Mouse (Mus musculus) midbrain, embryonic 10.5 days (tissue): ENCODE measurements around the gene Olfr654. TPM values are rescaled to one million over a fixed set of nuclear protein-coding genes. Genes with fewer than 3 reads are reported as not detected.

ENCODE experiments used
- polyA plus RNA-seq: library from polyadenylated mRNA; unstranded; fragments of >200 nt; fragmentation: Nextera tagmentation; extraction: Ambion mirVana; gene quantifications from 2 replicates; pipeline ENCODE4 v1.2.1, GENCODE M21; 2016

Gene Olfr654
- polyA plus RNA-seq, 1 experiment from 2014 or later, result not detected

Other genes starting within 250 kb of the Olfr654 start
- gene Trim12c, start 233.7 kb upstream of the Olfr654 start, polyA plus RNA-seq, result 0.41 and 0.46 TPM in 2 replicates
- gene Trim30b, start 217.1 kb upstream of the Olfr654 start, polyA plus RNA-seq, result 0.25 TPM in 1 of 2 replicates, not detected in the other
- not detected in 2 replicates for gene Trim30c, start 186.2 kb upstream of the Olfr654 start, polyA plus RNA-seq
- 0.30 and 0.51 TPM in 2 replicates for gene Trim30a, start 121.8 kb upstream of the Olfr654 start, polyA plus RNA-seq
- gene Trim30d, start 79.2 kb upstream of the Olfr654 start, polyA plus RNA-seq, result 0.12 and 0.35 TPM in 2 replicates
- gene Olfr651, start 36.9 kb upstream of the Olfr654 start, polyA plus RNA-seq, result not detected in 2 replicates
- not detected in 2 replicates for gene Olfr652, start 26.1 kb upstream of the Olfr654 start, polyA plus RNA-seq
- not detected in 2 replicates for gene Olfr653, start 9.7 kb upstream of the Olfr654 start, polyA plus RNA-seq
- gene Olfr655, start 14.8 kb downstream of the Olfr654 start, polyA plus RNA-seq, result 0.10 TPM in 1 of 2 replicates, not detected in the other
- not detected in 2 replicates for gene Olfr656, start 26.9 kb downstream of the Olfr654 start, polyA plus RNA-seq
- gene Olfr657, start 37.8 kb downstream of the Olfr654 start, polyA plus RNA-seq, result not detected in 2 replicates
- not detected in 2 replicates for gene Olfr658, start 60.3 kb downstream of the Olfr654 start, polyA plus RNA-seq
- not detected in 2 replicates for gene Olfr659, start 79.7 kb downstream of the Olfr654 start, polyA plus RNA-seq
- not detected in 2 replicates for gene Olfr661, start 99.5 kb downstream of the Olfr654 start, polyA plus RNA-seq
- not detected in 2 replicates for gene Usp17le, start 190.4 kb downstream of the Olfr654 start, polyA plus RNA-seq